ENCODE assay signal across 20 mouse cellular contexts in genomic region chr4:73163271-73163727, GRCm38 (mm10).
DNase-seq lines count a peak whose midpoint lies in the region; ATAC-seq and TF ChIP-seq lines count a peak whose summit lies in the region.
"Had no signal": no experiment of that assay in that cellular context is flagged by ENCODE, and none has a peak within 500 bp of the region (broad histone marks: within the 10 kb centered on the region; RNA-seq: fewer than 3 reads in every experiment).

No protein-coding gene starts in this region.

- no peaks in the 10 kb centered on the region for H3K9me3 ChIP-seq in forebrain, embryonic 13.5 days (replicated peaks)
- no peaks in the 10 kb centered on the region for H3K9me3 ChIP-seq in hindbrain, embryonic 16.5 days (ENCODE audit: control insufficient read depth, low read length)
- H3K9me3 ChIP-seq in midbrain, postnatal 0 days (ENCODE audit: low read length), result no peaks in the 10 kb centered on the region
- H3K9me3 ChIP-seq: embryonic facial prominence, embryonic 10.5 days; G1E; heart, embryonic 12.5 days; intestine, embryonic 15.5 days; kidney, embryonic 15.5 days had no signal

- H3K27me3 ChIP-seq in forebrain, embryonic 13.5 days, result no peaks in the 10 kb centered on the region
- no peaks in the 10 kb centered on the region for H3K27me3 ChIP-seq in hindbrain, embryonic 16.5 days (replicated peaks; ENCODE audit: control insufficient read depth, insufficient read depth, low read length)
- no peaks in the 10 kb centered on the region for H3K27me3 ChIP-seq in midbrain, postnatal 0 days (ENCODE audit: insufficient read depth, low read length)
- H3K27me3 ChIP-seq: heart, embryonic 12.5 days; intestine, embryonic 15.5 days; kidney, embryonic 15.5 days had no signal

- WGBS in forebrain, embryonic 13.5 days, result 31% methylated on average over 3 of the region's 3 CpGs
- WGBS in hindbrain, embryonic 16.5 days, result 19% methylated on average over 3 of the region's 3 CpGs
- 41% methylated on average over 3 of the region's 3 CpGs for WGBS in midbrain, postnatal 0 days

- H3K4me2 ChIP-seq in forebrain, embryonic 13.5 days, result no peak overlapping the region
- no peak overlapping the region for H3K4me2 ChIP-seq in hindbrain, embryonic 16.5 days (ENCODE audit: low read length)
- H3K4me2 ChIP-seq in midbrain, postnatal 0 days (ENCODE audit: low read depth, low read length, poor library complexity, severe bottlenecking), result no peak overlapping the region
- H3K4me2 ChIP-seq: heart, embryonic 12.5 days; intestine, embryonic 15.5 days; kidney, embryonic 15.5 days had no signal

- no peak for TF ChIP-seq CTCF in midbrain, postnatal 0 days (IDR thresholded peaks at IDR 0.05)

- peak; percentile 70 for ATAC-seq in forebrain, embryonic 13.5 days
- peak; percentile 70 for ATAC-seq in hindbrain, embryonic 16.5 days
- ATAC-seq in midbrain, postnatal 0 days (ENCODE audit: low FRiP score), result peak; percentile 69
- ATAC-seq: CD4-positive, CD25-positive, alpha-beta regulatory T cell, adult 4 months; intestine, embryonic 15.5 days; liver, postnatal 0 days had no signal

- H3K4me3 ChIP-seq in forebrain, embryonic 13.5 days, result no peak overlapping the region
- no peak overlapping the region for H3K4me3 ChIP-seq in hindbrain, embryonic 16.5 days (ENCODE audit: low read length)
- H3K4me3 ChIP-seq in midbrain, postnatal 0 days (ENCODE audit: low read depth, low read length), result no peak overlapping the region
- H3K4me3 ChIP-seq: embryonic facial prominence, embryonic 10.5 days; heart, embryonic 12.5 days; intestine, embryonic 15.5 days; kidney, embryonic 15.5 days had no signal

- no peaks in the 10 kb centered on the region for H3K36me3 ChIP-seq in forebrain, embryonic 13.5 days (ENCODE audit: poor library complexity, severe bottlenecking)
- no peaks in the 10 kb centered on the region for H3K36me3 ChIP-seq in hindbrain, embryonic 16.5 days (ENCODE audit: control insufficient read depth, insufficient read depth, low read length)
- no peaks in the 10 kb centered on the region for H3K36me3 ChIP-seq in midbrain, postnatal 0 days (ENCODE audit: insufficient read depth, low read length)
- H3K36me3 ChIP-seq: embryonic facial prominence, embryonic 10.5 days; G1E; heart, embryonic 12.5 days; intestine, embryonic 15.5 days; kidney, embryonic 15.5 days had no signal

- no peak overlapping the region for H3K27ac ChIP-seq in forebrain, embryonic 13.5 days
- H3K27ac ChIP-seq in hindbrain, embryonic 16.5 days (ENCODE audit: low read depth, low read length), result no peak overlapping the region
- H3K27ac ChIP-seq in midbrain, postnatal 0 days (ENCODE audit: low read depth, low read length), result no peak overlapping the region
- H3K27ac ChIP-seq: embryonic facial prominence, embryonic 10.5 days; intestine, embryonic 15.5 days; kidney, embryonic 15.5 days had no signal

- DNase-seq in embryo, embryonic 10.5 days (ENCODE audit: low spot score), result peak; percentile 2
- no peak for DNase-seq in embryo, embryonic 9.5 days (ENCODE audit: extremely low spot score)
- peak; percentile 19 for DNase-seq in midbrain, postnatal 0 days (ENCODE audit: low spot score)
- DNase-seq in heart, adult 8-10 months (ENCODE audit: low spot score), result no peak
- no peak for DNase-seq in gastrocnemius, postnatal 25 days
- no peak for DNase-seq in heart, adult 18-20 months
- DNase-seq: cerebellum, adult 11 months; cerebellum, postnatal 25 days; gastrocnemius, postnatal 36 days; liver; liver, postnatal 0 days; thymus, adult 18-20 months had no signal

- no peak overlapping the region for H3K9ac ChIP-seq in forebrain, embryonic 13.5 days
- H3K9ac ChIP-seq in hindbrain, embryonic 16.5 days (ENCODE audit: low read depth, low read length), result no peak overlapping the region
- no peak overlapping the region for H3K9ac ChIP-seq in midbrain, postnatal 0 days (replicated peaks; ENCODE audit: low read length, poor library complexity, severe bottlenecking)
- H3K9ac ChIP-seq: heart, embryonic 12.5 days; intestine, embryonic 15.5 days; kidney, embryonic 15.5 days; liver, postnatal 0 days had no signal

- H3K4me1 ChIP-seq in forebrain, embryonic 13.5 days, result no peaks in the 10 kb centered on the region
- H3K4me1 ChIP-seq in hindbrain, embryonic 16.5 days (ENCODE audit: control insufficient read depth, insufficient read depth, low read depth, low read length), result no peaks in the 10 kb centered on the region
- H3K4me1 ChIP-seq in midbrain, postnatal 0 days (ENCODE audit: insufficient read depth, low read length), result no peaks in the 10 kb centered on the region
- H3K4me1 ChIP-seq: embryonic facial prominence, embryonic 10.5 days; heart, embryonic 12.5 days; intestine, embryonic 15.5 days; kidney, embryonic 15.5 days had no signal

Comparison
In these comparisons a context has a peak if more than half of its experiments do, and no peak if none do; other contexts are left out.
1. DNase-seq: peak in embryo, embryonic 10.5 days (single experiment) and midbrain, postnatal 0 days (single experiment); none in embryo, embryonic 9.5 days (single experiment), heart, adult 8-10 months (single experiment), gastrocnemius, postnatal 25 days (single experiment) and heart, adult 18-20 months (0 of 2).
2. Peak in every context shown above with its lines, with median percentiles within 50 percentile points of each other: ATAC-seq.